ENCODE assay signal across 20 mouse cellular contexts in genomic region chr19:41672836-41673235, GRCm38 (mm10).
DNase-seq lines count a peak whose midpoint lies in the region; ATAC-seq and TF ChIP-seq lines count a peak whose summit lies in the region.
"Had no signal": no experiment of that assay in that cellular context is flagged by ENCODE, and none has a peak within 500 bp of the region (broad histone marks: within the 10 kb centered on the region; RNA-seq: fewer than 3 reads in every experiment).

No protein-coding gene starts in this region.

- H3K27me3 ChIP-seq in kidney, postnatal 0 days (ENCODE audit: insufficient read depth, low read length): no peaks in the 10 kb centered on the region
- H3K27me3 ChIP-seq in forebrain, embryonic 15.5 days: no peaks in the 10 kb centered on the region
- no peaks in the 10 kb centered on the region for H3K27me3 ChIP-seq in hindbrain, embryonic 14.5 days (ENCODE audit: control insufficient read depth, insufficient read depth, low read length)
- H3K27me3 ChIP-seq: Patski had no signal

- 24% methylated on average over 4 of the region's 4 CpGs for WGBS in kidney, postnatal 0 days
- WGBS in forebrain, embryonic 15.5 days: 23% methylated on average over 4 of the region's 4 CpGs
- 23% methylated on average over 4 of the region's 4 CpGs for WGBS in hindbrain, embryonic 14.5 days

- H3K9me3 ChIP-seq in kidney, postnatal 0 days (replicated peaks; ENCODE audit: low read length): no peaks in the 10 kb centered on the region
- H3K9me3 ChIP-seq in forebrain, embryonic 15.5 days: no peaks in the 10 kb centered on the region
- no peaks in the 10 kb centered on the region for H3K9me3 ChIP-seq in hindbrain, embryonic 14.5 days (ENCODE audit: control insufficient read depth, low read length)
- H3K9me3 ChIP-seq: G1E had no signal

- H3K4me2 ChIP-seq in kidney, postnatal 0 days (ENCODE audit: low read length): no peak overlapping the region
- no peak overlapping the region for H3K4me2 ChIP-seq in forebrain, embryonic 15.5 days (replicated peaks)
- H3K4me2 ChIP-seq in hindbrain, embryonic 14.5 days (replicated peaks): no peak overlapping the region

- no peak for TF ChIP-seq CTCF in kidney, postnatal 0 days (IDR thresholded peaks at IDR 0.05; ENCODE audit: low read depth)
- no peak for TF ChIP-seq CTCF in brain, embryonic 14.5 days (IDR thresholded peaks at IDR 0.05; ENCODE audit: borderline replicate concordance, extremely low read depth, insufficient read depth, insufficient read length)

- no peaks in the 10 kb centered on the region for H3K36me3 ChIP-seq in kidney, postnatal 0 days (ENCODE audit: insufficient read depth, low read length)
- no peaks in the 10 kb centered on the region for H3K36me3 ChIP-seq in forebrain, embryonic 15.5 days
- H3K36me3 ChIP-seq in hindbrain, embryonic 14.5 days (replicated peaks; ENCODE audit: control insufficient read depth, insufficient read depth): no peaks in the 10 kb centered on the region
- H3K36me3 ChIP-seq: G1E had no signal

- TF ChIP-seq POLR2A in brain, embryonic 14.5 days (IDR thresholded peaks at IDR 0.05; ENCODE audit: borderline replicate concordance, extremely low read depth, insufficient read depth, insufficient read length, poor library complexity, severe bottlenecking): no peak

- DNase-seq in kidney, postnatal 0 days (ENCODE audit: low spot score): peak; percentile 81
- DNase-seq in kidney, adult 11 months: no peak
- DNase-seq in brain, embryonic 14.5 days (ENCODE audit: low read depth): peak; percentile 84
- DNase-seq in hindbrain, embryonic 14.5 days (ENCODE audit: low spot score): no peak
- DNase-seq in retina, embryonic 14.5 days (ENCODE audit: low spot score): no peak
- DNase-seq in embryo, embryonic 9.5 days (ENCODE audit: extremely low spot score): no peak
- DNase-seq: adrenal gland, postnatal 36 days; B cell, adult 2 months; cerebellum, adult 11 months; cerebellum, postnatal 10 days; gastrocnemius, postnatal 25 days; heart, adult 18-20 months; kidney, adult 2 months; kidney, postnatal 25 days; thymus, postnatal 36 days had no signal

- H3K4me1 ChIP-seq in kidney, postnatal 0 days (replicated peaks; ENCODE audit: insufficient read depth, low read length): peaks cover 4% of the 10 kb centered on the region; the same call in 1 of the 2 replicates
- H3K4me1 ChIP-seq in forebrain, embryonic 15.5 days: peaks cover 52% of the 10 kb centered on the region
- H3K4me1 ChIP-seq in hindbrain, embryonic 14.5 days (replicated peaks; ENCODE audit: control insufficient read depth, insufficient read depth, low read length): peaks cover 60% of the 10 kb centered on the region

- H3K4me3 ChIP-seq in kidney, postnatal 0 days (replicated peaks; ENCODE audit: low read depth, low read length): no peak overlapping the region
- H3K4me3 ChIP-seq in forebrain, embryonic 15.5 days: no peak overlapping the region
- H3K4me3 ChIP-seq in hindbrain, embryonic 14.5 days (replicated peaks; ENCODE audit: low read length): no peak overlapping the region
- H3K4me3 ChIP-seq: layer of hippocampus, adult 2 months had no signal

- no peak overlapping the region for H3K9ac ChIP-seq in kidney, postnatal 0 days (ENCODE audit: low read depth, low read length)
- no peak overlapping the region; the same call in 1 of the 2 replicates for H3K9ac ChIP-seq in forebrain, embryonic 15.5 days (replicated peaks)
- no peak overlapping the region for H3K9ac ChIP-seq in hindbrain, embryonic 14.5 days

- no peak for ATAC-seq in kidney, postnatal 0 days (replicated peaks; ENCODE audit: low FRiP score, low read depth)
- no peak for ATAC-seq in forebrain, embryonic 15.5 days (replicated peaks)
- peak; percentile 21; the same call in 1 of the 2 replicates for ATAC-seq in hindbrain, embryonic 14.5 days (ENCODE audit: low FRiP score)
- ATAC-seq: Patski had no signal

- no peak overlapping the region for H3K27ac ChIP-seq in kidney, postnatal 0 days
- H3K27ac ChIP-seq in forebrain, embryonic 15.5 days (replicated peaks): peak overlapping the region; percentile 38
- H3K27ac ChIP-seq in hindbrain, embryonic 14.5 days: no peak overlapping the region
- H3K27ac ChIP-seq: layer of hippocampus, adult 2 months; macrophage had no signal

Comparison
In these comparisons a context has a peak if more than half of its experiments do, and no peak if none do; other contexts are left out.
1. DNase-seq: peak in kidney, postnatal 0 days (single experiment) and brain, embryonic 14.5 days (single experiment); none in kidney, adult 11 months (single experiment), hindbrain, embryonic 14.5 days (single experiment), retina, embryonic 14.5 days (single experiment) and embryo, embryonic 9.5 days (single experiment).